Mouse (Mus musculus): ENCODE results near the gene Tbc1d22b.

Gene Tbc1d22b

DNA sequence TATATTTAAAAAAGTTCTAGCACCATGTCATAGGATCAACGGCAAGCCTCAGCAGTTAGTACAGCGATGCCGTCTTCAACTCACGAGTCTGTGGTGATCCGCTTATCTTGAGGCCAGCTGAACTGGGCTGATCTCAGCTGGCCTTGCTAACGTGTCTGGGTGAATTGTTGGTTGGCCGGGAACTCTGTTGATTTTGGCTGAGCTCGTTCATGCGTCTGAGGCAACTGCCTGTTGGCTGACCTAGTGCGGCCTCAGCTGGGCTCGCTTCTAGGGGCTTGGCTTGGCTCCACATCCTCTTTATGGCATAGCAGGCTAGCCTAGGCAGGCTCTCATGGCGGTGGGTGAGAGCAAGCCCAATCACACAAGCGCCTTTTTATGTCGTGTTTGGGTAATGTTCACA is 8.2 kb upstream of the Tbc1d22b start:
- DNase-seq (ENCODE audit: extremely low spot score) = no peak

DNA sequence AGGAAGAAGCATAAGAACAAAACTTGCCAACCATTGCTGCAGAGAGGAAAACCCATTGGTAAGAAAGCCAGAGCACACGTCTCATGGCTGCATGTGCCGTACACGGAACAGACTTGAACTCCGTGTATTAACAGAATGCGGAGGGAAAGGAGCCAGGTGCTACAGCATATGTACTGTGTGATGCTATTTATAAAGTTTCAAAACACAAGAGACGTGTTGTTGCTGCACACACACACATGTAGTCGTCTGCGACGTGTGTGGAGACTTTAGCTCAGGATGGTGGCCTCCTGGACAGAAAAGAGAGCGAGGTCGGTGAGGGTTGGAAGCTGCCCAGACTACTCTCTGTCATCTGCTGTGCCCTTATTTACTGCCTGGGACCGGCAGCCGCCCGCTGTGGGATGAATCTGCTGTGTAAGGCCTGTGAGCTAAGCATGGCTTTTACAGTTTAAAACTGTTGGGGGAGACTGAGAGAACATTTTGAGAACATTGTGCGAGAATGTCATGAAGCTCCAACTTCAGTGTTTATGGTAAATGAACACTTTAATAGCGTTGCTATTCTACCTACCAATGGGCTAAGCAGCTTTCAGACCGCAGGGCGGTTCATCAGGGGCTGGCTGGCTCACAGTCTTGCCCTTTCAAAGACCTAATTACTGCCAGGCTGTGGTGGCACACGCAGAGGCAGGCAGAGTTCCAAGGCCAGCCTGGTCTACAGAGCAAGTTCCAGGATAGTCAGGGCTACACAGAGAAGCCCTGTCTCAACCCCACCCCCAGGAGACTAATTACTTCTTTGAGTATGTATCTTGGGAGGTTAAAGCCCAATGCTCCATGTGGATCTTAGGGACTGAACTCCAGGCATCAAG is 6.5 kb upstream of the Tbc1d22b start:
- DNase-seq (ENCODE audit: extremely low spot score) = no peak

DNA sequence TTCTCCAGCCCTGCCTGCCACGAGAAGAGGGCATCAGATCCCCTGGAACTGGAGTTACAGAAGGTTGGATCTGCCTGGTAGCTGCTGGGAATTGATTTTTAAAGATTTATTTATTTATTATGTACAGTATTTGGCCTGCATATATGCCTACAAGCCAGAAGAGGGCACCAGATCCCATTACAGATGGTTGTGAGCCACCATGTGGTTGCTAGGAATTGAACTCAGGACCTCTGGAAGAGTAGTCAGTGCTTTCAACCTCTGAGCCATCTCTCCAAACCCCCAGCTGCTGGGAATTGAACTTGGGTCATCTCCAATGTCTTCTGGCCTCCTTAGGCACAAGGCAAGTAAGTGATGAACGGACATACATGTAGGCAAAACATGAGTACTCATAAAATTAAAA is 5.5 kb upstream of the Tbc1d22b start:
- no peak for DNase-seq (ENCODE audit: extremely low spot score)

DNA sequence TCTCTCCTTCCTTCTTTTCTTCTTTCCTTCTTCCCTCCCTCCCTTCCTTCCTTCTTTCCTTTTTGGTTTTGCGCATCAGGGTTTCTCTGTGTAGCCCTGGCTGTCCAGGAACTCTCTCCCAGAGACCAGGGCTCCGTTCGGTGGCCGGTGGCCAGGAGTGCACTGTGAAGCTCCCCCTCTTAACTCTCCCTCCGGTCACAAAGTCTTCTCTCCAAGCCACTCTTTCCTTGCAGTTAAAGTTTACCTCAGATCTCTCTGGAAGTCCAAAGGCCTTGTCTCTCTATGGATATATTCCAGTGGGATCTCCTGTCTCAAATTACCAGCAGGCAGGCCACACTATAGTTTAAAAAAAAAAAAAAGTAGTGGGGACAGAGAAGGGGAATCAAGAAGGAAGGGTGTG is 4.3 kb upstream of the Tbc1d22b start:
- no peak for DNase-seq (ENCODE audit: extremely low spot score)

DNA sequence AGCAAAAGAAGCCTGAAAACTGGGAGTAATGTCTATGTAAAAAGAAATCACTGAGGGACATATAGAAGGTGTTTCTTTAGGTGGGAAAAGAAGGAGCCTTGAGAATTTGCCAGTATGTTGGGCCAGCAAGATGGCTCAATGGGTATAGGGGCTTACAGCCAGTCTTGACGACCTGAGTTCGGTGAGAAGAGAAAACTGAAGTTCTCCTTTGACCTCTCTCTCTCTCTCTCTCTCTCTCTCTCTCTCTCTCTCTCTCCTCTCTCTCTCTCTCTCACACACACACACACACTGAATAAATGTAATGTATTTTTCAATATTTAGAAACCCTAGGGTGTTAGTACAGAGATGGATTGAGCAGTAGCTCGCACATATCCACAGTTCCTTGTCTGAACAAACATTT is 1.1 kb upstream of the Tbc1d22b start:
- DNase-seq (ENCODE audit: extremely low spot score) = no peak

DNA sequence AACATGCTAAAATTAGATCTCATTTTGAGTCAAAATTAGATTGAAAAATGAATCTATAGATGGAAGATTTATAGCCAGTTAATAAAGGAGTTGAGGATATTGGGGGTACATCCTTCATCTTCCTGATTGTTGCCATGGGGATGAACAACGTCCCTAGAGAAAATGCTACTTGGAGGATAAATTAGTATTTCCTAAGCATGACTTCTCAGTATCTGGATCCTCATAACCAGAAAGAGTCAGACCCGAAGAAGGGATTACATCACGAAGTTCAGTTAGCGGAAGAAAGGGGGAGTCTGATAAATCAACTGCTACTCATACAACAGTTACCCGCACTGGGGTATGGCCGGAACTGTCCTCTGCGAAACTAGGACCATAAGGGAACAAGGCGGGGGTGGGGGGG is 591 bp upstream of the Tbc1d22b start:
- DNase-seq (ENCODE audit: extremely low spot score) = no peak

DNA sequence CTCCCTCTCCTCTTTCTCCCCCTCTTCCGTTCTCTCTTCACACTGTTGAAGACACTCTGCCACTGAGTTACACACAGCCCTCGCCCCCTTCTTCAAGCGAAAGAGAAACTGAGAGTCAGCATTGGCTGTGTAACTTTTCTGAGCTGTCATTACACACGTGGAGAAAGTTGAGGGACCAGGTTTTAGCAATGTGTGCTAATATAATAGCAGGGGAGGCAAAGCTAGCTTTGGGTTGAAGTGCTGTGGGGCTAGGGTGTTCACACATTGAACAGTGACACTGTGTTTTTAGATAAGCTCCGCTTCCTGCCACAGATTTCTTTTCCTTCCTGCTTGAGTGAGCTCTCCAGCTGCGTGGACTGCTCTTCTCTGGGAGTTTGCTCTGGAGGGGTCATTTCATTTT is 1.4 kb downstream of the Tbc1d22b start:
- DNase-seq (ENCODE audit: extremely low spot score) = no peak

DNA sequence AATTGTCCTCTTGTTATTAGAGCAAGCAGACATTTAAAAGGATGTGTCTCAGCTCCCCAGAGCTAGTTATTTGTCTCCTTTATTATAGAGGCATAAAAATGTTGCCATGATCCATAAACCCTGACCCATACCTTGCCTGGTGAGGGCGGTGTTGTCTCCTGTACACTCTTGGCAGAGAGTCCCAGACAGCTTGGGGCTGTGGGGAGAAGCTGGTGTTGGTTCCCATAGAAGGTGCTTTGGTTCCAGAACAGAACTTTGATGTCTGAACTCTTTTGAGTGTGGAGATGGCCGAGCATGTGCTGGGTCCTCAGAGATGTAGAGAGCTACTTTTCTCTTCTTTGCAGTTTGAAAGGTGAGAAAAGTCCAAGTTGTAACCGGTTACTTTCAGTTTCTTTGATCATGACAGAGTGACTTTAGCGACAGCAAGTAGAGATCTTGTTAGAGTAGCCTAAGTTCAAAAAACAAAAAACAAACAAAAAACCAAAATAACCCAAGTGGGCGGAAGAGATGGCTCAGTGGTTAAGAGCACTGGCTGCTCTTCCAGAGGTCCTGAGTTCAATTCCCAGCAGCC is 2.7 kb downstream of the Tbc1d22b start, which contains the start of gene Tmem217:
Gene Tmem217, minus strand, starts transcription at position 224 of the 571 bp plus-strand sequence.
- no peak for DNase-seq (ENCODE audit: extremely low spot score)

DNA sequence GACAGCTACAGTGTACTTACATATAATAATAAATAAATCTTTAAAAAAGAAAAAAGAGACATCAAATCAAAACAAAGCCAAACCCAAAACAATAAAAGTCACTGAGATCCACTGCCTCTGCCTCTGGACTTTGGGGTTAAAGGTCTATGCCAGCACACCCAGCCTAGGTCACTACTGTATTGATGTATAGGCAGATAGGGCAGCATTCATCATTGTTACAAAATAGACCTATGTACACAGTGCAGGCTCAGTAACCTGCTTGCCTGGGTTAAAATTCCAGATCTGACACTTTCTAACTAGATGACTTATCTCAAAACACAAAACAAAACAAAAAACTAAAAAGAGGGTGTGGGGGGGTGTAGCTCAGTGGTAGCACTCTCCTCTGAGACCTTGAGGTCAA is 4.6 kb downstream of the Tbc1d22b start:
- no peak for DNase-seq (ENCODE audit: extremely low spot score)

DNA sequence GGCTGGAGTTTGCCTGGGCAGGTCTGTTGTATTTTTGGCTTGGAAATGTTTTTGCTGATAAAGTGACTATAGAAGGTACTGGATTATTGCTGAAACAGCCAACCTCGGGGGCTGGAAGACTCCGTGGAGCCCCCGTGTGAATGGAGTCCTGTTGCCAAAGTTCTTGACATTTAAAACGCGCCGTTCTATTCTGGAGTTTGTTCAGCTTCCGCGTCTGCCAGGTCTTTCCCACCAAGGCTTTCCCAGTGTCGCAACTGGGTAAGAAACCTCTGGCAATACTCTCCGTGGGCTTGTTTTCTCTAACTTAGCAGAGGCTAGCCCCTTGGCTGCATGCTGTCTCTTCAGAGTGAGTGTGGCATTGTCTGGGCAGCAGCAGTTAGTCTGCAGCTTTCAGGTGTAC is 6.9 kb downstream of the Tbc1d22b start:
- DNase-seq (ENCODE audit: extremely low spot score) = no peak

DNA sequence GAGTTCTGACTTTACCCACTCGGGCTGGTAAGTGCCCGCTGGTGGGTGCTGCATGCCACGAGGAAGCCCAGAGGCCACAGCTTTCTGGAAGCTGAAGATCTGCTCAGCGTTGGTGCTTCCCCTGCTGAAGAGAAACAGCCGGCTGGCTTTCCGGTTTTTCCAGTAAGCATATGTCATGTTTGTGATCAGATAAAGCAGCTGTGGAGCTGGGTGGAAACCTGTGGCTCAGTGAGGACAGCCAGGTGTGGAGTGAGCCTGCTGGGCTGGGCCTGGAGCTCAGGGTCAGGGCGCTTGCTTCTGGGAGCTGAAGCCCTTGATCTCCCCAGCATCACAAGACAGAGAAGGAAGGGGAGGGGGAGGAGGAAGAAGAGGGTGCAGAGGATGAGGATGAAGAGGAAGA is 7.3 kb downstream of the Tbc1d22b start:
- no peak for DNase-seq (ENCODE audit: extremely low spot score)

DNA sequence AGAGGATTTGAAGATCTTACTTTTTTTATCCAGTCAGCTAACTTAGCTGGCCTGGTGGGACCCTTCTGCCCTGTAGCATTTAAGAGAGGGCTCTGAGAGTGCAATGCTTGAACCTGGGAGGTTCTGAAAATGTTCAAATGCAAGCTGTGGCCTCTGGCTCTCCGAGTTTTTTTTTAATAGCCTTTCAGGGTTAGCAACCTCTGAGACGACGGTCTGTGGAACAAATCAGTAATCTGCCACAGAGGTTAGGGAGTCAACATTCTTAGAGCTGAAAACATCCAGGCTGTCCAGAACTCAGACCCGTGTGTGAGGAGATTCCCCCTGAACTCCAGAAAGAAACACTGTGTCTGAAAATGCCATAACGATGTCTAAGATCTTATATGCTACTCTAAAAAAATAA is 8.9 kb downstream of the Tbc1d22b start:
- DNase-seq (ENCODE audit: extremely low spot score) = no peak

DNA sequence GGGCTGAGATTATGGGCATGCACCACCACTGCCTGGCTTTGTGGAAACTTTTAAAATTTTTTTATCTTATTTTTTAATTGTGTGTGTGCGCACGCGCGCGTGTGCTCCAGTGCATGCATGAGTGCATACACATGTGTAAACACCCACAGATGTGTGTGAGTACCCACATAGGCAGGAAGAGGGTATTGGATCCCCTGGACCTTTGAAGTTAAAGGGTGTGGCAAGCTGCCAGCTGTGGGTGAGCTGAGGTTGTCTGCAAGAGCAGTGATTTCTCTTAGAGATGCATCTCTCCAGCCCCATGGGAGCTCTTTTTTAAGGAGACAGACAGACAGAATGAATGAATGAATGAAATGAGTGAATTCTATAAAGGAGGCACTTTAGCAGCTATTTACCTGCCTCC is 15.9 kb downstream of the Tbc1d22b start:
- no peak for DNase-seq (ENCODE audit: extremely low spot score)

DNA sequence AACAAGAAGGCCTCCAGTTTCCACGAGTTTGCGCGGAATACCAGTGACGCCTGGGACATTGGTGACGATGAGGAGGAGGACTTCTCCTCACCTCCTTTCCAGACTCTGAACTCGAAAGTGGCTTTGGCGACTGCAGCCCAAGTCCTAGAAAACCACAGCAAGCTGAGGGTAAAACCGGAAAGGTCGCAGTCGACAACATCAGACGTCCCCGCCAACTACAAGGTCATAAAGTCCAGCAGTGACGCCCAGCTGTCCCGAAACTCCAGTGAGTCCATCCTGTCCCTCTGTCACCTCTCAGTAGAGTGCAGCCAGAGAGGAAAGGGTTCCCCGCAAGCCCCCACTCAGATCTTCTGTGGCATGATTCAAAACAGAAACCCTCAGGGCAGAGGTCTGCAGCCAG is 18.9 kb downstream of the Tbc1d22b start:
- DNase-seq (ENCODE audit: extremely low spot score) = no peak

DNA sequence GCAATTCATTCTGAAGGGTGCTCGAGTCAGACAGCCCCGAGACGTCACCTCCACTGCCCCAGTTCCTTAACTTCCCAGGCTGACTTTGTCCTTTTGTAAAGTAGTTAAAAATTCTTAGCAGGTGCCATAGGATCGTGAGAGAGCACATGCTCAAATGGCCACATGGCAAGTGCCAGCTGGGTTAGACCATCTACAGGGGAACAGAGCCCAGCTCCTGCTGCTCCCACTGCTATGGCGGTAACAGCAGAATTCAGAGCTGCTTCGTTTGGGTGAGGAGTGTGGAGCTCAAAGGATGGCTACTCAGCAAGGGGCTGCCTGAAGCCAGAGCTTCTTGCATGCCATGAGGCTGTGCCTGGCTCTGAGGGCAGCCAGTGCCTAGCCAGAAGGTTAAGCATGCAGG is 20.2 kb downstream of the Tbc1d22b start:
- no peak for DNase-seq (ENCODE audit: extremely low spot score)

DNA sequence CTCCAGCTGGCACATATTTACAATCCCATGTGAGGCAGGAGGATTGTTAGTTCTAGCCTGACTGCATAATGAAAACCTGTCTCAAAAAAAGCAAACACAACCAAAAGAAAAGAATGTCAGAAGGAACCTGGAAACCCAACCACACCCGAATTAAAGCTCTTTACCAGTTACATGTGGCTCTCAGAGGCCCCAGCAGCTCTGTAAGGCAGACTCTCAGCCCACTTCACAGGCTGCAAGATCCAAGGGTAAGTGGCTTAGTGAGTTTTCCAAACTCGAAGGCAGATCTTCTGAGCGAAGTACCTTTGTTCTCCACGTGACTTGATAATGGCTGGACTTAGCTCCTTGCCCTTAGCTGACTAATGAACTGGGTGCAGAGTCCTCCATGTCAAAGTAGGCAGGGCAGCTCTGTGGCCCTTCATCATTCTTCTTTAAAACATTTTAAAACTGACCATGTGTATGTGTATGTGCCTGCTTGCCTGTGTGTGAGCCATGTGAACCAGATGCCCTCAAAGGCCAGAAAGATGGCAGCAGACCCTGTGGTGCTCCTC is 30.1 kb downstream of the Tbc1d22b start:
- DNase-seq (ENCODE audit: extremely low spot score) = no peak

DNA sequence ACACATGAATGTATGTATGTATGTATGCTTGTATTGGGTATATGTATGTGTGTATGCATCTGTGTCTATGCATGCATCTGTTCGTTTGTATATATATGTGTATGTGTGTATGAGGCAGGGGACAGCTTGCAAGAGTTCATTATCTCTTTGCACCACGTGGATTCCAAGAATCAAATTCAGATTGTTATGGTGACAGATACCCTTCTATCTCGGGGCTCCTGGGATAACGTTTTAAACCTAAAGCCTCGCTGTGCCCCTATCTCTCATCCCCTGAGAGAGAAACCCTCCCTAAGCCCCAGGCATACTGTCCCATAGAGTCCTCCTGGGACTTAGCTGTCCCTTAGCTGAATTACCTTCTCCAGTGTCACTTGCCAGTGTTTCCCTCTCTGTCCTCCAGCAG is 34.0 kb downstream of the Tbc1d22b start:
- no peak for DNase-seq (ENCODE audit: extremely low spot score)

DNA sequence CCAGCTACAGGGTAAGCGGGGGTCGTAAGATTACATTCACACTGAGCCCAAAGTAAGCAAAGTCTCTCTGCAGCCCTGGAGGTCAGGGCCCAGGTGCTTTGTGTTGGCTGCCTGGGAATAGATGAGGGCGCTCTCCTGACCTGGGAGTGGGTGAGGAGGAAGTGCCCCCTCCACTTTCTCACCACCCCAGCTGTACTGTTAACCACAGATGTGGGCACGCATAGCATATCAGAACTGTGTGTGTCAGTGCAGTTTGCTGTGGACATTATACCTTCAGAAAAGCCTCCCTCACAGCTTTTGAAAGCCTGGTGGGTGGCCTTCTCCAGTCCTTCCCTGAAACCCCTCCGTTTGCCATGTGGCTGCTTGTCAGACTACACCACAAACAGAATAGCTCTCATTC is 34.7 kb downstream of the Tbc1d22b start:
- no peak for DNase-seq (ENCODE audit: extremely low spot score)

DNA sequence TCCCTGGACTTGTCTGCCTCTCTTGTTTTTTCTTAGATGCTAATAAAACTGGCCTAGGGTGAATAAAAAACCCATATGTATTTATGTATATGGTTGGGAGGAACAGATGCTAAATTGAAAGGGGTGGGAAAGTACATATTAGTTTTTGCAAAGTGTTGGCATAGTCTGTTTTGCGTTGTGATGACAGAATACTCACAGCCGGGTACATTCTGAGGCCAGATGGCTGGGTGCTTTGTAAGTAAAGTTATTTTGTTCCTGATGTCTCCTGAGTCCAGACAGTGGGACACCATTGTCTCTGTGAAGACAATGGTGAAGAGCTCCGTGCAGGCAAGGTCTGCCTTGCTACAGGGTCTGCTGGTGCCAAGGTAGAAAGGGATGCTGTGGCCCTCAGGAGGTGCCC is 35.2 kb downstream of the Tbc1d22b start:
- DNase-seq (ENCODE audit: extremely low spot score) = no peak

DNA sequence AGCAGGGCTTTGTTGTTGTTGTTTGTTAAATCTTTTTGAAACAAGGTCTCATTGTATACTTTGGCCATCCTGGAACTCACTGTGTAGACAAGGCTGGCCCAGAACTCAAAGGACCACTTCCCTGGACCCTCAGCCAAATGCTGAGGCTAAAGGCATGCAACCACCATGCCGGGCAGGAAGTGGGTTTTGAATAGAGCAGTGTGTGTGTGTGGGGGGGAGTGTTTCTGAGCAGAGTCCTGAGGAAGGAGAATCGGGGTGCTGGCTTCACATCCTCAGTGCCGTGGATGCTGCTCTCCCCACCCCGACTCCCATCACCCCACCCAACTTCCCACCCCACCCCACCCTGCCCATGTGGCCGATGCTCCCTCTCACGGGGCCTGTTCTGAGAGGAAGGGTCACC is 35.9 kb downstream of the Tbc1d22b start:
- no peak for DNase-seq (ENCODE audit: extremely low spot score)

DNA sequence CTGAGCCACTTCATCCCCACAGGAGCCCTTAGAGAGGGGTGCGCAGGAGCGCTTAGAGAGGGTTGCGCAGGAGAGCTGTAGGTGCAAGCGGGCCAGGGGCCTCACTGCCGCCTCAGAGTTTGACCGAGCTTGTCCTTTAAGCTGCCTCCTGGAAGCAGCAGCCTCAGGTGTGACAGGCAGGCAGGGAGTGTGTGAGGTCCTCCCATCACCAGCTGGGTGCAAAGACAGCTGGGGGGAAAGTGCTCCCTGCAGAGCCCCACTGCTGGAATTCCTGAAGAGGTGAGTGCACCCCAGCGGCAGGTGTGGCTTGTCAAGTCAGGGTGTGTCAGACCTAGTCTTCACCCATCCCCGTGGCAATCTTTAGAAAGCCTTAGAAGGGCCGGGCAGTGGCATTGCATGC is 37.3 kb downstream of the Tbc1d22b start:
- no peak for DNase-seq (ENCODE audit: extremely low spot score)

DNA sequence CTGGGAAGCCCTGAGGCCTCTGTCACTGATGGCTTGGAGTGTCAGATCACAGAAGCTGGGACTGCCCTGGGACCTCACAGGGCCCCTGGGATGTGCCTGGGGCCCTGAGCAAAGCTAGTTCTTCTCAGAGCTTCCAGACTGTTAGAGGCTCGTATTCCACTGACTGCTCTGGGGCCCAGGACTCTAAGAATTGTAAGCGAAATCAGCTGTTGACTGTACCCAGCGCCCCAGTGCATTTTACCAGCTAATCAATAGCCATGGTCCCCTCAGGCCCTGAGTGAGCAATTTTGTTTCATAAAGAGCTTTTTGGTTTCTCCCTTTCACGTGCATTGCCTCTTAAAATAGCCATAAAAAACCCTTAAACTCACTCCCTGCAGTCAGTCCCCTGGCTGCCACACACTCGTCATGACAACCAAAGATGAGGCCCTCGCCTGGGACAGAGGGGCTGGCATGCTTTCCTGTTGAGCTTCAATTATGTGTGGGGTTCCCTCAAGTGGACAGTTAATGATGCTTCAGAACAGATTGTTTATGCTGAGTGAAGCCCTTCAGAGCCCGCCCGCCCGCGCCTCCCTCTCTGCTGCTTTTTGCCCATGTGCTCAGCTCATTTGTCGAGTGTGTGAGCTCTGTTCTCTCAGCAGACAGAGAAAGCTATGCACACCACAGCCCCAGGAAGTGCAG is 39.8 kb downstream of the Tbc1d22b start:
- no peak for DNase-seq (ENCODE audit: extremely low spot score)
